Mouse (Mus musculus) ES-Bruce4 (cell line): ENCODE data around the gene Ccr8. TPM values are rescaled to one million over a fixed set of nuclear protein-coding genes. Genes with fewer than 3 reads are reported as not detected.

ENCODE experiments used
- H3K27ac ChIP-seq: 2 replicates; pipeline ENCODE4 v1.5.1; 2012; ENCODE audit warnings: low read length, inconsistent platforms; ENCODE audit not compliant: insufficient read depth
- H3K27me3 ChIP-seq: 2 replicates; pipeline ENCODE4 v1.6.1; 2012; ENCODE audit warnings: mild to moderate bottlenecking, low read length, inconsistent platforms; ENCODE audit not compliant: control insufficient read depth, poor library complexity, insufficient read depth, severe bottlenecking
- H3K36me3 ChIP-seq: 2 replicates; pipeline ENCODE4 v1.6.1; 2012; ENCODE audit warnings: inconsistent platforms, mild to moderate bottlenecking, low read length, moderate library complexity; ENCODE audit not compliant: control insufficient read depth, poor library complexity, insufficient read depth, severe bottlenecking
- H3K4me1 ChIP-seq: one replicate; pipeline ENCODE4 v1.8.1; 2011; ENCODE audit warnings: low read length; ENCODE audit not compliant: control insufficient read depth, insufficient read depth
- H3K4me3 ChIP-seq: 2 replicates; pipeline ENCODE4 v1.5.1; 2011; ENCODE audit warnings: low read depth, mild to moderate bottlenecking, low read length
- H3K9ac ChIP-seq: 2 replicates; pipeline ENCODE4 v1.6.1; 2012; ENCODE audit warnings: low read depth, mild to moderate bottlenecking, inconsistent platforms; ENCODE audit not compliant: poor library complexity, severe bottlenecking
- H3K9me3 ChIP-seq: replicated peaks from 2 replicates; pipeline ENCODE4 v1.6.1; 2012; ENCODE audit warnings: mild to moderate bottlenecking, low read length, inconsistent platforms; ENCODE audit not compliant: control insufficient read depth, poor library complexity, insufficient read depth, severe bottlenecking
- CTCF ChIP-seq: IDR thresholded peaks from one replicate; pipeline ENCODE4 v1.8.1; 2011; ENCODE audit warnings: low read depth, low read length
- EP300 ChIP-seq: IDR thresholded peaks from 2 replicates; pipeline ENCODE4 v1.6.1; 2011; ENCODE audit warnings: low read depth, low read length; ENCODE audit not compliant: insufficient read depth
- POLR2A ChIP-seq: IDR thresholded peaks from one replicate; pipeline ENCODE4 v1.8.1; 2011; ENCODE audit warnings: low read length; ENCODE audit not compliant: insufficient read depth
- polyA plus RNA-seq: library from polyadenylated mRNA; stranded (reverse); fragments of >200 nt; gene quantifications from 2 replicates; pipeline ENCODE4 v1.2.4, GENCODE M21; 2011; ENCODE audit warnings: low read depth; ENCODE audit not compliant: missing spikeins, insufficient read depth, insufficient read length

The Ccr8 gene
- polyA plus RNA-seq, 1 experiment = not detected

GRCm38 (mm10) chr9:120127538-120128251, 35.8 kb downstream of the Ccr8 start, which contains the start of gene Rpsa:
Rpsa (plus strand) TSS chr9:120127689.
- no peaks in the 10 kb centered on the region for H3K27me3 ChIP-seq
- H3K36me3 ChIP-seq = peaks cover 48% of the 10 kb centered on the region
- no peak for TF ChIP-seq CTCF
- TF ChIP-seq EP300 = 0 out of 2 replicates have a peak, but pooled peaks have one; percentile 14
- H3K9me3 ChIP-seq = no peaks in the 10 kb centered on the region
- peak within 1 kb of the TSS; percentile 59 for H3K27ac ChIP-seq
- H3K4me1 ChIP-seq = no peaks in the 10 kb centered on the region
- H3K4me3 ChIP-seq = peak within 1 kb of the TSS; percentile 99
- H3K9ac ChIP-seq = peak within 1 kb of the TSS; percentile 98

GRCm38 (mm10) chr9:120129276-120129675, 37.4 kb downstream of the Ccr8 start:
- Histone ChIP-seq H3K9me3 (no peaks in the 10 kb centered on the region), H3K27me3 (no peaks in the 10 kb centered on the region), H3K36me3 (peaks cover 51% of the 10 kb centered on the region), H3K9ac (peak overlapping the region; percentile 98), H3K4me1 (no peaks in the 10 kb centered on the region), H3K27ac (peak overlapping the region; percentile 59), H3K4me3 (peak overlapping the region; percentile 99)
- TF ChIP-seq EP300 = no peak
- no peak for TF ChIP-seq CTCF
- TF ChIP-seq POLR2A = no peak

DNA sequence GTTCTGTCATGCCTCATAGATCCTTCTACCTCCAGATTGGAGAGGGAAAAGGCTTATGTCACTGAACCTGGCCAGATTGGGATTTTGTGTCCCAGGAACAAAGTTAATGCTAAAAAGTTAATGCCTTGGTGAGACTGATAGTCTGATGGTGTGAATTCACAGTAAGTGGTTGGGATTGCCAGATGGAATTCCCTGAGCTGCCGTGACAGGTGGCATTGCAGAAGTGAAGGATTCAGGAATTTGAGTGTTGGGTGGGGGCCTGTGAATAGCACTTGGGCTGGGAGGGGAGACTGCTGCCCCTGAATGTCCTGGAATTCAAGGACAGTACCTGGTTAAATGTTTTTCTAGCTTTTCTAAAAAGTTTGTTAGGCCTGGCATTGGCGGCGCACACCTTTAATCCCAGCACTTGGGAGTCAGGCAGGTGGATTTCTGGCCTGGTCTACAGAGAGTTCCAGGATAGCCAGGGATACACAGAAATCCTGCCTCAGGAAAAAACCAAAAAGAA, 39.9 kb downstream of the Ccr8 start:
- TF ChIP-seq CTCF = no peak
- no peak for TF ChIP-seq EP300
- no peak for TF ChIP-seq POLR2A

DNA sequence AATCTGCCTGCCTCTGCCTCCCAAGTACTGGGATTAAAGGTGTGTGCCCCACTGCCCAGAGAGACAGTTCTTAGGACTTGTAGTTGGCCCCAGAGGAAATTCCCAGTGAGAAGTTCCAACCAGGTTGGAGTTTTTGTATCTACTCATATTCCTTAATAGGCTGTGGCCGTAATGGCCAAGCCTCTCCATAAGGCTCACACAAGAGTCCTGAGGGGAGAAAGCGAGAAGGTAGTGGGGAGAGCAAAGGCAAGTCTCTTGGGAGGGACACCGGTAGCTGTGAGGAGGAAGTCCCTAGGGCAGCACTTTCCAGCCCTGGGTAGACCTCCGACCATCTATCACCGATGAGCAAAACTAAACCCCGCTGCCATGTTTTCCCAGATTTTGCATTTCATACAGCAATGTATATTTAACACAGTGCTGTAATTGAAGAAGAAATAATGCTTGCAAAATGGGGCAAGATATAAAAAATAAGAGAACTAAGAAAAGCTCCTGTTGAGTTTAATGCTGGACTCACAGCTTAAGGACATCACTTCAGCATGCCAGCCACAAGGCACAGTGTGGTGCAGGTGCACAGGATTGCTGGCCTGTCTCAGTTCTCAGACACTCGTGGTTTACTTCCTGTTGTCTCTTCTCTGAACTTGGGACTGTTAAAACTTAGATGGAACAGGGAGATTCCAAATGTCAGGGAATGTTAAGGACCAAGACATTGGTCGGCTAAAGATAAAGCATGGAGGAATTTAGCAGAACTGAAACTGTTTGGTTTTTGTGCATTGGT, 41.3 kb downstream of the Ccr8 start:
- TF ChIP-seq EP300 (no peak), CTCF (no peak), POLR2A (no peak)
- Histone ChIP-seq H3K9ac (no peak overlapping the region), H3K4me1 (no peaks in the 10 kb centered on the region), H3K4me3 (no peak overlapping the region), H3K27ac (peak overlapping the region; percentile 35), H3K9me3 (no peaks in the 10 kb centered on the region), H3K27me3 (no peaks in the 10 kb centered on the region), H3K36me3 (peaks cover 48% of the 10 kb centered on the region)

More for the DNA sequence above, 39.9 kb downstream of the Ccr8 start:
- H3K27me3 ChIP-seq = no peaks in the 10 kb centered on the region
- no peaks in the 10 kb centered on the region for H3K4me1 ChIP-seq
- H3K27ac ChIP-seq = peak overlapping the region; percentile 23; the same call in 1 of the 2 replicates
- no peak overlapping the region for H3K9ac ChIP-seq
- H3K36me3 ChIP-seq = peaks cover 51% of the 10 kb centered on the region
- no peaks in the 10 kb centered on the region for H3K9me3 ChIP-seq
- no peak overlapping the region for H3K4me3 ChIP-seq

DNA sequence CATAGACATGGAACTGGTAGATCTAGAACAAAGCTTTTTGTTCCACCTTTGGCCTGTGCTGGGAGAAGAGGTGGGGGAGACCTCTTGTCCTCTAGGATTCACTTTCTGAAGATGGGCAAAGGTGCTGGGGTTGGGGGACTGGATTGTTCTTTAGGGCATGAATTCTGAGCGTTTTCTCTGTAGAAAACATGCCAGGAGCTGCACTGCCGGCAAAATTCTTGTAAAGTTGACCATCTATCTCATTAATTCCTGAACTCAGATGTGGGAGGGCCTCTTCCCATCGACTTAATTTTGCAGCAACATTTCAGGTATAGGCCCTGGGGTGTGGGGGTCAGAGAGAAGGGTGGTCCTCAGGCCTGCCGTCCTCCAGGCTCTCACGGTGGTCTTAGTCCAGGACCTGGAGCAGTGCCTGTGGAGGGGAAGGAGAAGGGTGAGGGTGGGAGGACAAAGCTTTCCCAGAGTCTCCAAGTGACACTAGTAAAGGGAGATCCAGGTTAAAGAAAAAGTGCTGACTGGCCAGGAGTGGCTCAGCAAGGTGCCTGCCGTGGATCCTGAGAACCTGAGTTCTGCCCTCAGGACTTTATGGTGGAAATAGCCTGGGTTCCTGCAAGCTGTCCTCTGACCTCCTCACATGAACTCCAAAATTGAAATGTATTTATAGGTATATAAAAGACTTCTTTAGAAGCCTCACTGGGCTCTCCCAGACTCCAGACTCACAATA, 42.0 kb downstream of the Ccr8 start:
- H3K27ac ChIP-seq = peak overlapping the region; percentile 35; the same call in 1 of the 2 replicates
- no peaks in the 10 kb centered on the region for H3K4me1 ChIP-seq
- TF ChIP-seq CTCF = no peak
- no peak for TF ChIP-seq POLR2A
- no peak for TF ChIP-seq EP300
- no peak overlapping the region for H3K9ac ChIP-seq
- peaks cover 41% of the 10 kb centered on the region for H3K36me3 ChIP-seq
- no peak overlapping the region for H3K4me3 ChIP-seq
- H3K9me3 ChIP-seq = no peaks in the 10 kb centered on the region
- no peaks in the 10 kb centered on the region for H3K27me3 ChIP-seq
